Mouse (Mus musculus) layer of hippocampus, adult 2 months (tissue): Measurements from ENCODE around the gene Gm21679. TPM values are rescaled to one million over a fixed set of nuclear protein-coding genes. Genes with fewer than 3 reads are reported as not detected.
"Not testable (repeated sequence)": the region's sequence is repeated elsewhere in the genome, so short reads cannot be mapped to it uniquely, and the experiment has no call there.

Experiments
- DNase-seq, 2 experiments: peaks; one replicate each; pipeline ENCODE4 v3.0.0; 2022; ENCODE audit warnings: low spot score in 2 of 2
- H3K27ac ChIP-seq: fragments of 200-600 bp; 2 replicates; pipeline ENCODE4 v1.8.1; 2022
- H3K4me3 ChIP-seq: fragments of 200-600 bp; 2 replicates; pipeline ENCODE4 v1.8.1; 2022; ENCODE audit warnings: mild to moderate bottlenecking
- long read RNA-seq, 2 experiments: library from polyadenylated mRNA; stranded (forward); transcript quantifications; one replicate each; pipeline ENCODE4 v2.0.0; 2021; ENCODE audit warnings: borderline mapping rate in 2 of 2
- total RNA-seq, 2 experiments: library from RNA; stranded (reverse); gene quantifications; 2 replicates each; pipeline ENCODE4 v1.2.3; 2021

Gene Gm21679
- not detected for total RNA-seq
- long read RNA-seq, experiment 1, result 0 reads
- long read RNA-seq, experiment 2, result 0 reads

- H3K4me3 ChIP-seq, DNase-seq, H3K27ac ChIP-seq: not testable (repeated sequence)
These were observed at the start of gene Gm21679 for GRCm38 (mm10) chrY:29683270-29683669. Gm21679 (minus strand) TSS chrY:29683370.
